In the genomic region with DNA sequence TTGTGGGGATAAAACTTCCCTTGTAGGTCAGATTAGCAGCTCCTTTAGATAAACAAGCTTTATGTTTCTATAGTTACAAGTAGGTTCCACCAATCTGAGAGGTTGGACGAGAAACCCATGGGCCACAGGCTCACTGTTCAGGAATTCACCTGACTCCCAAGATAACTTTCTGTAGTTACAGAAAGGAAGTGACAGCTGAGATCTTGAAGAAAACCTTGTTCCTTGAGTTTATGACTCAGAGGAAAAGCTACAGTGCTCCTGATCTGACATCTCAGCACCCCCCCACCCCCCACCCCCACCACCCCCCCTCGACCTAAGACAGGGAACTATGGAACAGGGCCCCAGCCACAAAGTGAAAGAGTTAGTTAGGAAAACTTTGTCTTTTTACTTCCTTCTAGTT, we compare ENCODE assay signal across 1 mouse cellular context.
TF ChIP-seq lines count a peak whose summit lies in the region.

No protein-coding gene starts in this region.

TF ChIP-seq in CH12.LX, 34 proteins besides CTCF, POLR2A, EP300 and RAD21 (continued from another document):
- no peak for TF ChIP-seq ZKSCAN1 (IDR thresholded peaks at IDR 0.05; ENCODE audit: borderline replicate concordance, low read depth, low read length)
- TF ChIP-seq ETS1 (conservative IDR thresholded peaks at IDR 0.05; ENCODE audit: low read depth, low read length) = peak; percentile 78
- TF ChIP-seq KAT2A (IDR thresholded peaks at IDR 0.05; ENCODE audit: insufficient replicate concordance, low read length) = no peak
- no peak for TF ChIP-seq PAX5 (IDR thresholded peaks at IDR 0.05; ENCODE audit: low read length)
- TF ChIP-seq ELF1 (IDR thresholded peaks at IDR 0.05; ENCODE audit: low read depth, low read length) = no peak
- no peak for TF ChIP-seq SMC3 (IDR thresholded peaks at IDR 0.05; ENCODE audit: low read depth, low read length)
- TF ChIP-seq MAFK (IDR thresholded peaks at IDR 0.05; ENCODE audit: insufficient replicate concordance, low read length) = no peak
- TF ChIP-seq NRF1 (IDR thresholded peaks at IDR 0.05; ENCODE audit: low read depth, low read length) = no peak
- no peak for TF ChIP-seq MAX (IDR thresholded peaks at IDR 0.05; ENCODE audit: low read length)
- TF ChIP-seq MEF2A (IDR thresholded peaks at IDR 0.05; ENCODE audit: borderline replicate concordance, low read depth, low read length) = peak; percentile 84
- TF ChIP-seq JUN (IDR thresholded peaks at IDR 0.05; ENCODE audit: insufficient read depth, low read depth, low read length) = no peak
- TF ChIP-seq TBP (conservative IDR thresholded peaks at IDR 0.05; ENCODE audit: low read depth, low read length) = 0 out of 2 replicates have a peak, but pooled peaks have one; percentile 28
